Mouse (Mus musculus) liver, embryonic 14.5 days (tissue): ENCODE measurements at regions not wholly inside any gene's neighbourhood (a gene's known extent, or its start where the extent isn't known, plus 50 kb on each side); places are given as distances from the start of the nearest gene placed in this dataset.

ENCODE experiments used
- CTCF ChIP-seq: IDR thresholded peaks from 2 replicates; pipeline ENCODE4 v1.5.1; 2016; ENCODE audit warnings: antibody characterized with exemption, low read depth, control low read depth
- EP300 ChIP-seq: IDR thresholded peaks from 2 replicates; pipeline ENCODE4 v1.6.1; 2016; ENCODE audit warnings: antibody characterized with exemption, low read depth

DNA sequence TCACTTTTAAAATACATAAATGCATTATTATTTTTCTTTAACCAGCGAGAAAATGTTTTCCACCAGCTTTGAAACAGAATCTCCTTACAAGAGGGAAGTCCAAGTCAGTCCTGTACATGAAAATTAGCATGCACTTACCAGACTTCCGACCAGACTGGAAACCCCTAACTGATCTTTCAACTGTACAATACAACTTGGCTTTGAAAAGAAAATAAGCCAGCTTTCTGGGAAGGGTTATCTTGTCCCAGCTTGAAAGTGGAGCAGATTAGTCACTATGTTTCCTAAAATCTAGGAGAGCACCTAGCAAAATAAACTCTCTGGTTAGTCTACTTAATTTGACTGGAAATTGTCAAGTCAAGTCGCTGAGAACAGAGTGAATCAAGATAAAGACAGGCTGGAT, 1110.1 kb downstream of the Gsdmc2 start:
- TF ChIP-seq CTCF = no peak
- TF ChIP-seq EP300 = no peak
